Comparison of ENCODE assay signal across 22 mouse cellular contexts in genomic region chr3:51316876-51317275, GRCm38 (mm10). TPM values are rescaled to one million over a fixed set of nuclear protein-coding genes. Genes with fewer than 3 reads are reported as not detected.
DNase-seq lines count a peak whose midpoint lies in the region; ATAC-seq lines count a peak whose summit lies in the region.
"Had no signal": no experiment of that assay in that cellular context is flagged by ENCODE, and none has a peak within 500 bp of the region (broad histone marks: within the 10 kb centered on the region; RNA-seq: fewer than 3 reads in every experiment).

No protein-coding gene starts in this region.

- DNase-seq in heart, embryonic 10.5 days (ENCODE audit: low spot score) = no peak
- no peak for DNase-seq in heart, postnatal 4 days
- DNase-seq in lung, adult 18-20 months = no peak
- DNase-seq in layer of hippocampus, adult 9-11 months = no peak
- DNase-seq: adrenal gland, adult 2 months; adrenal gland, postnatal 10 days; adrenal gland, postnatal 25 days; cerebellum, adult 11 months; cerebellum, adult 18-20 months; cerebellum, adult 8-10 months; cerebellum, adult 9-11 months; cerebellum, postnatal 14 days; cerebellum, postnatal 36 days; embryo, embryonic 11 days had no signal

- H3K27ac ChIP-seq in heart, embryonic 10.5 days = peak overlapping the region; percentile 30; the same call in 1 of the 2 replicates
- no peak overlapping the region for H3K27ac ChIP-seq in lung, embryonic 16.5 days (ENCODE audit: low read length)
- H3K27ac ChIP-seq: embryonic facial prominence, embryonic 13.5 days; embryonic facial prominence, embryonic 15.5 days; forebrain, embryonic 10.5 days; forebrain, embryonic 12.5 days had no signal

- ATAC-seq in lung, embryonic 16.5 days (ENCODE audit: low read depth) = peak; percentile 15; the same call in 1 of the 2 replicates
- peak; percentile 51 for ATAC-seq in megakaryocyte, adult 5-6 weeks (ENCODE audit: poor library complexity, severe bottlenecking)
- ATAC-seq: forebrain, embryonic 14.5 days had no signal

- peaks cover 39% of the 10 kb centered on the region for H3K36me3 ChIP-seq in heart, embryonic 10.5 days
- H3K36me3 ChIP-seq in lung, embryonic 16.5 days (ENCODE audit: control insufficient read depth, insufficient read depth, low read length) = peaks cover 5% of the 10 kb centered on the region; the same call in 1 of the 2 replicates

- no peak overlapping the region for H3K9ac ChIP-seq in lung, embryonic 16.5 days (ENCODE audit: low read length)
- H3K9ac ChIP-seq: embryonic facial prominence, embryonic 13.5 days; embryonic facial prominence, embryonic 15.5 days; forebrain, embryonic 12.5 days had no signal

- peaks cover 8% of the 10 kb centered on the region for H3K4me1 ChIP-seq in heart, embryonic 10.5 days
- H3K4me1 ChIP-seq in lung, embryonic 16.5 days (replicated peaks; ENCODE audit: control insufficient read depth, insufficient read depth, low read length) = no peaks in the 10 kb centered on the region
- H3K4me1 ChIP-seq: embryonic facial prominence, embryonic 13.5 days; embryonic facial prominence, embryonic 15.5 days; forebrain, embryonic 12.5 days had no signal

- no peaks in the 10 kb centered on the region for H3K27me3 ChIP-seq in heart, embryonic 10.5 days (ENCODE audit: insufficient read depth, poor library complexity, severe bottlenecking)
- H3K27me3 ChIP-seq in lung, embryonic 16.5 days (ENCODE audit: control insufficient read depth, insufficient read depth, low read depth, low read length) = no peaks in the 10 kb centered on the region
- H3K27me3 ChIP-seq: embryonic facial prominence, embryonic 13.5 days; embryonic facial prominence, embryonic 15.5 days; forebrain, embryonic 12.5 days had no signal

- H3K4me2 ChIP-seq in lung, embryonic 16.5 days (ENCODE audit: low read depth, low read length) = no peak overlapping the region
- H3K4me2 ChIP-seq: embryonic facial prominence, embryonic 13.5 days; embryonic facial prominence, embryonic 15.5 days; forebrain, embryonic 12.5 days had no signal

- WGBS in heart, embryonic 10.5 days = 67% methylated on average over 10 of the region's 10 CpGs
- WGBS in lung, embryonic 16.5 days = 75% methylated on average over 10 of the region's 10 CpGs

- no peaks in the 10 kb centered on the region for H3K9me3 ChIP-seq in heart, embryonic 10.5 days
- H3K9me3 ChIP-seq in lung, embryonic 16.5 days (ENCODE audit: control insufficient read depth, low read length) = no peaks in the 10 kb centered on the region
- H3K9me3 ChIP-seq: embryonic facial prominence, embryonic 13.5 days; embryonic facial prominence, embryonic 15.5 days; forebrain, embryonic 10.5 days; forebrain, embryonic 12.5 days had no signal

- no peak overlapping the region for H3K4me3 ChIP-seq in heart, embryonic 10.5 days
- H3K4me3 ChIP-seq in lung, embryonic 16.5 days (ENCODE audit: low read length) = no peak overlapping the region
- H3K4me3 ChIP-seq: embryonic facial prominence, embryonic 13.5 days; embryonic facial prominence, embryonic 15.5 days; erythroblast, embryonic 14.5 days; forebrain, embryonic 10.5 days; forebrain, embryonic 12.5 days had no signal

RNA-seq across cellular contexts. Expression of gene Elf2, which starts 23.6 kb away (rescaled TPM):
- polyA plus RNA-seq in heart, embryonic 10.5 days (2016; fragmentation: Nextera tagmentation; extraction: Ambion mirVana) = 40.1 and 43.5 TPM in 2 replicates
- 10 to 100 TPM; 89.9 to 99.9 TPM for total RNA-seq in heart, postnatal 4 days (2021)
- polyA plus RNA-seq in lung, embryonic 16.5 days (2015; fragmentation: Nextera tagmentation; extraction: Ambion mirVana) = 68.4 and 74.5 TPM in 2 replicates
- 37.0 and 39.6 TPM in 2 replicates for total RNA-seq in megakaryocyte, adult 5-6 weeks (2015)
- total RNA-seq in megakaryocyte, adult 5-6 weeks (2017) = 98.4 and 102 TPM in 2 replicates
